Mouse (Mus musculus) hindbrain, postnatal 0 days (tissue): Measurements from ENCODE around the gene Marf1. TPM values are rescaled to one million over a fixed set of nuclear protein-coding genes. Genes with fewer than 3 reads are reported as not detected.

Experiments
- ATAC-seq: fragments of 200-750 bp; cut with Nextera tagmentation; 2 replicates; pipeline ENCODE4 v1.8.0; 2017; ENCODE audit warnings: mild to moderate bottlenecking, moderate TSS enrichment, moderate library complexity
- DNase-seq: peaks from one replicate; pipeline ENCODE4 v3.0.0-alpha.2; 2015; ENCODE audit warnings: low spot score
- H3K27ac ChIP-seq: fragments of 300-500 bp; sonication (generic); 2 replicates; pipeline ENCODE4 v1.5.1; 2014; ENCODE audit warnings: mild to moderate bottlenecking
- H3K27me3 ChIP-seq: fragments of 300-500 bp; sonication (generic); 2 replicates; pipeline ENCODE4 v1.6.1; 2014; ENCODE audit warnings: low read length, mixed read lengths; ENCODE audit not compliant: insufficient read depth
- H3K36me3 ChIP-seq: fragments of 300-500 bp; sonication (generic); 2 replicates; pipeline ENCODE4 v1.6.1; 2014; ENCODE audit warnings: low read length, mixed read lengths; ENCODE audit not compliant: insufficient read depth
- H3K4me1 ChIP-seq: fragments of 300-500 bp; sonication (generic); 2 replicates; pipeline ENCODE4 v1.6.1; 2014; ENCODE audit warnings: antibody characterized with exemption, low read length, mixed read lengths; ENCODE audit not compliant: insufficient read depth
- H3K4me2 ChIP-seq: fragments of 300-500 bp; sonication (generic); 2 replicates; pipeline ENCODE4 v1.6.1; 2014; ENCODE audit warnings: low read depth, mild to moderate bottlenecking, low read length, moderate library complexity, mixed read lengths
- H3K4me3 ChIP-seq: fragments of 300-500 bp; sonication (generic); 2 replicates; pipeline ENCODE4 v1.5.1; 2014; ENCODE audit warnings: low read length
- H3K9ac ChIP-seq: fragments of 300-500 bp; sonication (generic); replicated peaks from 2 replicates; pipeline ENCODE4 v1.6.1; 2014; ENCODE audit warnings: mild to moderate bottlenecking, low read length, moderate library complexity, mixed read lengths
- H3K9me3 ChIP-seq: fragments of 300-500 bp; sonication (generic); 2 replicates; pipeline ENCODE4 v1.6.1; 2016; ENCODE audit warnings: low read length, mixed read lengths
- CTCF ChIP-seq: IDR thresholded peaks from 2 replicates; pipeline ENCODE4 v1.5.1; 2016; ENCODE audit warnings: antibody characterized with exemption, control low read depth, low read depth
- WGBS: fragments of 180-500 bp; shearing (Covaris S2); extraction: QIAGEN DNeasy Blood & Tissue Kit; methylation state at CpG from one replicate; pipeline ENCODE4 v1.1.7; 2014; 5-methylcytosine and 5-hydroxymethylcytosine counted together
- polyA plus RNA-seq: library from polyadenylated mRNA; unstranded; fragments of >200 nt; fragmentation: Nextera tagmentation; extraction: Ambion mirVana; gene quantifications from 2 replicates; pipeline ENCODE4 v1.2.1, GENCODE M21; 2015
- total RNA-seq: library from RNA; depleted of rRNA; stranded (reverse); fragments of >200 nt; gene quantifications from 2 replicates; pipeline ENCODE4 v1.2.3, GENCODE M21; 2014

Gene Marf1
- total and polyA plus RNA-seq, 2 experiments from 2014 or later, result 8.0 to 22.8 TPM

GRCm38 (mm10) chr16:14112742-14113141 is 50.4 kb downstream of the Marf1 start:
- ATAC-seq, result no peak
- TF ChIP-seq CTCF, result no peak
- Histone ChIP-seq H3K9ac (no peak overlapping the region), H3K36me3 (peaks cover 42% of the 10 kb centered on the region), H3K27ac (no peak overlapping the region), H3K4me2 (no peak overlapping the region), H3K27me3 (no peaks in the 10 kb centered on the region), H3K9me3 (no peaks in the 10 kb centered on the region), H3K4me1 (no peaks in the 10 kb centered on the region), H3K4me3 (no peak overlapping the region)
- WGBS, result 92% methylated on average over 3 of the region's 3 CpGs
- no peak for DNase-seq

GRCm38 (mm10) chr16:14112133-14112532 is 51.0 kb downstream of the Marf1 start:
- no peak overlapping the region for H3K27ac ChIP-seq
- TF ChIP-seq CTCF, result no peak
- no peaks in the 10 kb centered on the region for H3K4me1 ChIP-seq
- no peak for DNase-seq
- H3K4me2 ChIP-seq, result no peak overlapping the region
- no peak overlapping the region for H3K4me3 ChIP-seq
- H3K27me3 ChIP-seq, result no peaks in the 10 kb centered on the region
- peaks cover 42% of the 10 kb centered on the region for H3K36me3 ChIP-seq
- no peaks in the 10 kb centered on the region for H3K9me3 ChIP-seq
- WGBS, result 79% methylated on average over 2 of the region's 2 CpGs
- no peak for ATAC-seq
- H3K9ac ChIP-seq, result no peak overlapping the region

GRCm38 (mm10) chr16:14110922-14111321 is 52.2 kb downstream of the Marf1 start:
- no peak overlapping the region for H3K4me3 ChIP-seq
- no peak overlapping the region for H3K4me2 ChIP-seq
- DNase-seq (no peak), ATAC-seq (no peak)
- no peak for TF ChIP-seq CTCF
- H3K4me1 ChIP-seq, result no peaks in the 10 kb centered on the region
- no peaks in the 10 kb centered on the region for H3K27me3 ChIP-seq
- H3K36me3 ChIP-seq, result peaks cover 42% of the 10 kb centered on the region
- no peaks in the 10 kb centered on the region for H3K9me3 ChIP-seq
- 77% methylated on average over 2 of the region's 2 CpGs for WGBS
- H3K9ac ChIP-seq, result no peak overlapping the region
- no peak overlapping the region for H3K27ac ChIP-seq

- Histone ChIP-seq H3K36me3 (peaks cover 40% of the 10 kb centered on the region), H3K9me3 (no peaks in the 10 kb centered on the region), H3K27me3 (no peaks in the 10 kb centered on the region), H3K27ac (no peak overlapping the region), H3K9ac (no peak overlapping the region), H3K4me2 (no peak overlapping the region), H3K4me3 (no peak overlapping the region), H3K4me1 (no peaks in the 10 kb centered on the region)
- 90% methylated on average over 3 of the region's 3 CpGs for WGBS
- no peak for ATAC-seq
- no peak for TF ChIP-seq CTCF
- no peak for DNase-seq
These were observed 53.4 kb downstream of the Marf1 start for GRCm38 (mm10) chr16:14109651-14110230.

GRCm38 (mm10) chr16:14105891-14106290 is 57.3 kb downstream of the Marf1 start:
- no peak for TF ChIP-seq CTCF
- Histone ChIP-seq H3K36me3 (peaks cover 13% of the 10 kb centered on the region; the same call in 1 of the 2 replicates), H3K4me2 (no peak overlapping the region), H3K4me1 (no peaks in the 10 kb centered on the region), H3K9me3 (no peaks in the 10 kb centered on the region), H3K27me3 (no peaks in the 10 kb centered on the region), H3K9ac (no peak overlapping the region), H3K4me3 (no peak overlapping the region), H3K27ac (no peak overlapping the region)
- DNase-seq (no peak), ATAC-seq (no peak)
- 84% methylated on average over 6 of the region's 6 CpGs for WGBS

GRCm38 (mm10) chr16:14091771-14092170 is 71.4 kb downstream of the Marf1 start:
- no peaks in the 10 kb centered on the region for H3K9me3 ChIP-seq
- WGBS, result 85% methylated on average over 2 of the region's 2 CpGs
- no peak for TF ChIP-seq CTCF
- no peak overlapping the region for H3K9ac ChIP-seq
- no peak for DNase-seq
- H3K27me3 ChIP-seq, result no peaks in the 10 kb centered on the region
- H3K4me3 ChIP-seq, result no peak overlapping the region
- no peak overlapping the region for H3K4me2 ChIP-seq
- H3K4me1 ChIP-seq, result no peaks in the 10 kb centered on the region
- no peak overlapping the region for H3K27ac ChIP-seq
- peaks cover 5% of the 10 kb centered on the region for H3K36me3 ChIP-seq
- ATAC-seq, result no peak

- Histone ChIP-seq H3K4me3 (no peak overlapping the region), H3K36me3 (no peaks in the 10 kb centered on the region; the same call in 1 of the 2 replicates), H3K27ac (no peak overlapping the region), H3K27me3 (no peaks in the 10 kb centered on the region), H3K9me3 (no peaks in the 10 kb centered on the region), H3K4me2 (no peak overlapping the region), H3K4me1 (no peaks in the 10 kb centered on the region), H3K9ac (no peak overlapping the region)
- no peak for TF ChIP-seq CTCF
- ATAC-seq, result no peak
- 93% methylated on average over 3 of the region's 3 CpGs for WGBS
- no peak for DNase-seq
These were observed 73.9 kb downstream of the Marf1 start for GRCm38 (mm10) chr16:14089296-14089695.
